Mouse (Mus musculus) ES-Bruce4 (cell line): ENCODE data around the gene Ypel3. TPM values are rescaled to one million over a fixed set of nuclear protein-coding genes. Genes with fewer than 3 reads are reported as not detected.

Source experiments
- H3K27ac ChIP-seq: 2 replicates; pipeline ENCODE4 v1.5.1; 2012; ENCODE audit warnings: low read length, inconsistent platforms; ENCODE audit not compliant: insufficient read depth
- H3K27me3 ChIP-seq: 2 replicates; pipeline ENCODE4 v1.6.1; 2012; ENCODE audit warnings: mild to moderate bottlenecking, low read length, inconsistent platforms; ENCODE audit not compliant: control insufficient read depth, poor library complexity, insufficient read depth, severe bottlenecking
- H3K36me3 ChIP-seq: 2 replicates; pipeline ENCODE4 v1.6.1; 2012; ENCODE audit warnings: inconsistent platforms, mild to moderate bottlenecking, low read length, moderate library complexity; ENCODE audit not compliant: control insufficient read depth, poor library complexity, insufficient read depth, severe bottlenecking
- H3K4me1 ChIP-seq: one replicate; pipeline ENCODE4 v1.8.1; 2011; ENCODE audit warnings: low read length; ENCODE audit not compliant: control insufficient read depth, insufficient read depth
- H3K4me3 ChIP-seq: 2 replicates; pipeline ENCODE4 v1.5.1; 2011; ENCODE audit warnings: low read depth, mild to moderate bottlenecking, low read length
- H3K9ac ChIP-seq: 2 replicates; pipeline ENCODE4 v1.6.1; 2012; ENCODE audit warnings: low read depth, mild to moderate bottlenecking, inconsistent platforms; ENCODE audit not compliant: poor library complexity, severe bottlenecking
- H3K9me3 ChIP-seq: replicated peaks from 2 replicates; pipeline ENCODE4 v1.6.1; 2012; ENCODE audit warnings: mild to moderate bottlenecking, low read length, inconsistent platforms; ENCODE audit not compliant: control insufficient read depth, poor library complexity, insufficient read depth, severe bottlenecking
- CTCF ChIP-seq: IDR thresholded peaks from one replicate; pipeline ENCODE4 v1.8.1; 2011; ENCODE audit warnings: low read depth, low read length
- EP300 ChIP-seq: IDR thresholded peaks from 2 replicates; pipeline ENCODE4 v1.6.1; 2011; ENCODE audit warnings: low read depth, low read length; ENCODE audit not compliant: insufficient read depth
- POLR2A ChIP-seq: IDR thresholded peaks from one replicate; pipeline ENCODE4 v1.8.1; 2011; ENCODE audit warnings: low read length; ENCODE audit not compliant: insufficient read depth
- polyA plus RNA-seq: library from polyadenylated mRNA; stranded (reverse); fragments of >200 nt; gene quantifications from 2 replicates; pipeline ENCODE4 v1.2.4, GENCODE M21; 2011; ENCODE audit warnings: low read depth; ENCODE audit not compliant: missing spikeins, insufficient read depth, insufficient read length

Ypel3 gene
- polyA plus RNA-seq, 1 experiment = 56.8 TPM

GRCm38 (mm10) chr7:126741452-126741851, 35.3 kb upstream of the Ypel3 start:
- H3K27ac ChIP-seq = no peak overlapping the region
- TF ChIP-seq POLR2A = no peak
- no peak for TF ChIP-seq EP300
- TF ChIP-seq CTCF = no peak
- H3K36me3 ChIP-seq = no peaks in the 10 kb centered on the region
- no peaks in the 10 kb centered on the region for H3K4me1 ChIP-seq
- H3K9me3 ChIP-seq = no peaks in the 10 kb centered on the region
- H3K9ac ChIP-seq = no peak overlapping the region
- H3K27me3 ChIP-seq = no peaks in the 10 kb centered on the region
- H3K4me3 ChIP-seq = no peak overlapping the region

- Histone ChIP-seq H3K9me3 (no peaks in the 10 kb centered on the region), H3K9ac (no peak overlapping the region), H3K27me3 (no peaks in the 10 kb centered on the region), H3K4me1 (no peaks in the 10 kb centered on the region), H3K27ac (no peak overlapping the region), H3K4me3 (no peak overlapping the region), H3K36me3 (no peaks in the 10 kb centered on the region)
- TF ChIP-seq EP300 (no peak), CTCF (no peak), POLR2A (no peak)
These were observed 34.7 kb upstream of the Ypel3 start for GRCm38 (mm10) chr7:126741964-126742482.

DNA sequence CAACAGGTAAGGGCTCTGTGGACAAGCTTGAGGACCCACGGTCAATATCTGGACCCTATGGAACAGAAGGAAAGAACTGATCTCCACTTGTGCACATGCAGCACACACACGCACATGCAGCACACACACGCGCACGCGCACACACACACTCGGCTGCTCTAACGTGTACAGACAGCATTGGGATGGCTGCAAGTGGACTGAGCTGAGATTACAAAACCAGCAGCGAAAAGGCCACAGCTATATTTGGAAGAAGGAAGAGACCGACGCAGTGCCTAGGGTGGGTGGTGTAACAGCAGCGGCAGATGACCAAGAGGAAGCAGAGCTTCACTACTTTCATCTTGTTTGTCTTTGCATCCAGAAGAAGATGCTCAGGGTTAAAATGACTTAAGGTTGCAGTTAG, 30.7 kb upstream of the Ypel3 start:
- Histone ChIP-seq H3K9ac (no peak overlapping the region), H3K36me3 (no peaks in the 10 kb centered on the region), H3K4me3 (no peak overlapping the region), H3K9me3 (no peaks in the 10 kb centered on the region), H3K27ac (no peak overlapping the region), H3K27me3 (no peaks in the 10 kb centered on the region), H3K4me1 (no peaks in the 10 kb centered on the region)
- TF ChIP-seq CTCF = no peak
- TF ChIP-seq EP300 = no peak
- TF ChIP-seq POLR2A = no peak

GRCm38 (mm10) chr7:126746798-126747197, 30.0 kb upstream of the Ypel3 start:
- H3K27ac ChIP-seq = no peak overlapping the region
- no peaks in the 10 kb centered on the region for H3K27me3 ChIP-seq
- no peaks in the 10 kb centered on the region for H3K36me3 ChIP-seq
- H3K4me3 ChIP-seq = no peak overlapping the region
- no peaks in the 10 kb centered on the region for H3K4me1 ChIP-seq
- H3K9ac ChIP-seq = no peak overlapping the region
- H3K9me3 ChIP-seq = no peaks in the 10 kb centered on the region
- TF ChIP-seq EP300 (no peak), POLR2A (no peak), CTCF (no peak)

DNA sequence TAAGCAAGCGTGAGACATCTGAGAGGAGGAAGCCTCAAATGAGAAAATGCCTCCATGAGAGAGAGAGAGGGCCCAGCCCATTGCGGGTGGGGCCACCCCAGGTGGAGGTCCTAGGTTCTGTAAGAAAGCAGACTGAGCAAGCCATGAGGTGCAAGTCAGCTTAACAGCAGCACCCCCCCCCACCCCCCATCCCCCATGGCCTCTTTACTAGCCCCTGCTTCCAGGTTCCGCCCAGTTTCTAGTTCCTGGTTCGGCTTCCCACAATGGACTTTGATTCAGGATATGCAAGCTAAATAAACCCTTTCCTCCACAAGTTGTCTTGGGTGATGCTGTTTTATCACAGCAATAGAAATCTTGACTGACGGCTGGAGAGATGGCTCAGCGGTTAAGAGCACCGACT, 27.9 kb upstream of the Ypel3 start:
- H3K36me3 ChIP-seq = no peaks in the 10 kb centered on the region
- H3K27ac ChIP-seq = no peak overlapping the region
- TF ChIP-seq CTCF = no peak
- TF ChIP-seq EP300 = no peak
- no peak for TF ChIP-seq POLR2A
- no peak overlapping the region for H3K4me3 ChIP-seq
- no peaks in the 10 kb centered on the region for H3K9me3 ChIP-seq
- H3K27me3 ChIP-seq = no peaks in the 10 kb centered on the region
- H3K9ac ChIP-seq = no peak overlapping the region
- H3K4me1 ChIP-seq = no peaks in the 10 kb centered on the region

DNA sequence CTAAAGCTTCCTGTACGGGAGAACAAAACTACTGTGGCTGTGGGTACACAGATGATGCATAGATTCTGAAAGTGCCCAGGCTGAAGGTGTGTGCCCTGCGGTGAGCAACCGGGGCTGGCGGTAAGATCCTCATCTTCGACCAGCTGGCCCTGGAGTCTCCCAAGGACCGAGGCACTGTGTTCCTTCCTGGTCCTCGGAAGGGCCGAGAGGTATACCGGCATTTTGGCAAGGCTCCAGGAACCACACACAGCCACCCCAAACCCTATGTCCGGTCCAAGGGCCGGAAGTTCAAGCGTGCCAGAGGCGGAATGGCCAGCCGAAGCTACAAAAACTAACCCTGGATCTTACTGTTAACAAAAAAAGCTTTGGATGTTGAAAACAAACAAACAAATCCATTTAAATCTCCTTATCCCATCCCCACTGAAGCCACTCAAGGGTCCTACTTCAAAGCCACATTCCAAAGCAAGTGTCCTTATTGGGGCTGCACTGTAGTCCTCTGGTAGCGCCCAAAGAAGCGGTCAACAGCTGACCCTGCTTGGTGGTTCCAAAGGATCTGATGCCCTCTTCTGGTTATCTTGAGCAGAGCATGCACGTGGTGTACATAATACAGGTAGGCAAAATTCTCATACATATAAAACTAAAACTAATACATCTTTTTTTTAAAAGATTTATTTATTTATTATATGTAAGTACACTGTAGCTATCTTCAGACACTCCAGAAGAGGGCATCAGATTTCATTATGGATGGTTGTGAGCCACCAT, 27.0 kb upstream of the Ypel3 start:
- Histone ChIP-seq H3K9me3 (no peaks in the 10 kb centered on the region), H3K27me3 (no peaks in the 10 kb centered on the region), H3K4me1 (no peaks in the 10 kb centered on the region), H3K36me3 (no peaks in the 10 kb centered on the region), H3K4me3 (no peak overlapping the region), H3K27ac (no peak overlapping the region), H3K9ac (no peak overlapping the region)
- no peak for TF ChIP-seq EP300
- no peak for TF ChIP-seq POLR2A
- peak; percentile 46 for TF ChIP-seq CTCF
